Mouse (Mus musculus): Measurements from ENCODE around the gene Rab11fip3. TPM values are rescaled to one million over a fixed set of nuclear protein-coding genes. Genes with fewer than 3 reads are reported as not detected.
A peak's percentile ranks its signal among the peaks of the same experiment; 100 is the strongest.
"Not testable (repeated sequence)": the region's sequence is repeated elsewhere in the genome, so short reads cannot be mapped to it uniquely, and the experiment has no call there.

The Rab11fip3 gene
- polyA plus RNA-seq (2014; fragmentation: Nextera tagmentation; extraction: Ambion mirVana), result 12.8 and 13.7 TPM in 2 replicates

GRCm38 (mm10) chr17:26068831-26069739 is at the start of gene Rab11fip3:
Gene Rab11fip3 (minus strand): TSS chr17:26069555.
- no peaks in the 10 kb centered on the region for H3K9me3 ChIP-seq (ENCODE audit: control insufficient read depth, low read length)
- under 1% methylated on average over 94 of the region's 94 CpGs for WGBS
- 0 out of 2 replicates have a peak, but pooled peaks cover 6% of the 10 kb centered on the region for H3K27me3 ChIP-seq (replicated peaks; ENCODE audit: control insufficient read depth, insufficient read depth, low read length)
- peak within 1 kb of the TSS; percentile 51 for H3K27ac ChIP-seq (ENCODE audit: low read depth)
- no peaks in the 10 kb centered on the region; the same call in 1 of the 2 replicates for H3K36me3 ChIP-seq (ENCODE audit: control insufficient read depth, insufficient read depth, low read length)
- peak; percentile 92 for ATAC-seq (replicated peaks; ENCODE audit: low FRiP score, low TSS enrichment, low read depth)
- peak; percentile 93 for DNase-seq (ENCODE audit: low spot score)
- peak within 1 kb of the TSS; percentile 93 for H3K4me3 ChIP-seq (ENCODE audit: low read depth, low read length)
- H3K4me1 ChIP-seq (replicated peaks; ENCODE audit: control insufficient read depth, insufficient read depth, low read length), result peaks cover 23% of the 10 kb centered on the region
- H3K9ac ChIP-seq (ENCODE audit: low read length), result peak within 1 kb of the TSS; percentile 75
- H3K4me2 ChIP-seq (ENCODE audit: low read length), result peak within 1 kb of the TSS; percentile 76

GRCm38 (mm10) chr17:26116503-26117258 is 47.3 kb upstream of the Rab11fip3 start:
- 76% methylated on average over 17 of the region's 17 CpGs for WGBS
- ATAC-seq (replicated peaks; ENCODE audit: low FRiP score, low TSS enrichment, low read depth) (no peak), DNase-seq (ENCODE audit: low spot score) (no peak)
- peaks cover 45% of the 10 kb centered on the region for H3K27me3 ChIP-seq (replicated peaks; ENCODE audit: control insufficient read depth, insufficient read depth, low read length)
- H3K9me3 ChIP-seq (ENCODE audit: control insufficient read depth, low read length), result no peaks in the 10 kb centered on the region
- peaks cover 10% of the 10 kb centered on the region; the same call in 1 of the 2 replicates for H3K4me1 ChIP-seq (replicated peaks; ENCODE audit: control insufficient read depth, insufficient read depth, low read length)
- no peaks in the 10 kb centered on the region for H3K36me3 ChIP-seq (ENCODE audit: control insufficient read depth, insufficient read depth, low read length)
- no peak overlapping the region for H3K27ac ChIP-seq (ENCODE audit: low read depth)
- no peak overlapping the region for H3K4me3 ChIP-seq (ENCODE audit: low read depth, low read length)
- no peak overlapping the region for H3K9ac ChIP-seq (ENCODE audit: low read length)
- H3K4me2 ChIP-seq (ENCODE audit: low read length), result no peak overlapping the region

GRCm38 (mm10) chr17:26115956-26116487 is 46.7 kb upstream of the Rab11fip3 start:
- no peak for DNase-seq (ENCODE audit: low spot score)
- Histone ChIP-seq H3K4me2 (ENCODE audit: low read length) (no peak overlapping the region), H3K4me1 (replicated peaks; ENCODE audit: control insufficient read depth, insufficient read depth, low read length) (peaks cover 10% of the 10 kb centered on the region; the same call in 1 of the 2 replicates), H3K9me3 (ENCODE audit: control insufficient read depth, low read length) (no peaks in the 10 kb centered on the region), H3K36me3 (ENCODE audit: control insufficient read depth, insufficient read depth, low read length) (no peaks in the 10 kb centered on the region), H3K27me3 (replicated peaks; ENCODE audit: control insufficient read depth, insufficient read depth, low read length) (peaks cover 51% of the 10 kb centered on the region), H3K27ac (ENCODE audit: low read depth) (no peak overlapping the region), H3K4me3 (ENCODE audit: low read depth, low read length) (no peak overlapping the region), H3K9ac (ENCODE audit: low read length) (no peak overlapping the region)
- no peak for ATAC-seq (replicated peaks; ENCODE audit: low FRiP score, low TSS enrichment, low read depth)
- WGBS, result 88% methylated on average over 1 of the region's 3 CpGs

- Histone ChIP-seq H3K4me2 (ENCODE audit: low read length) (no peak overlapping the region), H3K36me3 (ENCODE audit: control insufficient read depth, insufficient read depth, low read length) (no peaks in the 10 kb centered on the region), H3K9ac (ENCODE audit: low read length) (no peak overlapping the region), H3K9me3 (ENCODE audit: control insufficient read depth, low read length) (no peaks in the 10 kb centered on the region), H3K4me3 (ENCODE audit: low read depth, low read length) (no peak overlapping the region), H3K4me1 (replicated peaks; ENCODE audit: control insufficient read depth, insufficient read depth, low read length) (peaks cover 10% of the 10 kb centered on the region; the same call in 1 of the 2 replicates), H3K27ac (ENCODE audit: low read depth) (no peak overlapping the region), H3K27me3 (replicated peaks; ENCODE audit: control insufficient read depth, insufficient read depth, low read length) (peaks cover 58% of the 10 kb centered on the region)
- DNase-seq (ENCODE audit: low spot score), result no peak
- WGBS, result 83% methylated on average over 7 of the region's 7 CpGs
- no peak for ATAC-seq (replicated peaks; ENCODE audit: low FRiP score, low TSS enrichment, low read depth)
Measured at GRCm38 (mm10) chr17:26115205-26115898, 46.0 kb upstream of the Rab11fip3 start.

GRCm38 (mm10) chr17:26114461-26114860 is 45.1 kb upstream of the Rab11fip3 start:
- H3K27ac ChIP-seq (ENCODE audit: low read depth); DNase-seq (ENCODE audit: low spot score); H3K36me3 ChIP-seq (ENCODE audit: control insufficient read depth, insufficient read depth, low read length); H3K4me3 ChIP-seq (ENCODE audit: low read depth, low read length); H3K9ac ChIP-seq (ENCODE audit: low read length); ATAC-seq (replicated peaks; ENCODE audit: low FRiP score, low TSS enrichment, low read depth); H3K9me3 ChIP-seq (ENCODE audit: control insufficient read depth, low read length); H3K4me2 ChIP-seq (ENCODE audit: low read length): not testable (repeated sequence)
- peaks cover 64% of the 10 kb centered on the region for H3K27me3 ChIP-seq (replicated peaks; ENCODE audit: control insufficient read depth, insufficient read depth, low read length)
- H3K4me1 ChIP-seq (replicated peaks; ENCODE audit: control insufficient read depth, insufficient read depth, low read length), result peaks cover 10% of the 10 kb centered on the region; the same call in 1 of the 2 replicates
- WGBS, result 76% methylated on average over 7 of the region's 7 CpGs

DNA sequence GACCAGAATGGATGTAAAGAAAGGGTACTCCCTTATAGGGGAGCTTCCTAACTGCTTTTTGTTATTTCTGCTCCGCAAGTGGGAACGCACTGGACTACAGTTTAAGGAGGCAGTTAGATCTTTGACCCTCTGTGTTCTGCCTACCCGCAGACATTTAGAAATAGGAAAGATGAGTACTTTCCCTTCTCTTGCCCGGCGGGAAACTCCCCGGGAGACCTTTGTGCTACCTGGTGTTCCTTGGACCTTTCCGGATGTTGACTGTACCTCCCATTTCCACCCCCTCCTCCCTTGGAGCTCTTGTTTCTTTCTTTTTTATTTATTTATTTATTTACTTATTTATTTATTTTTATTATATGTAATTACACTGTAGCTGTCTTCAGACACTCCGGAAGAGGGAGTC is 44.7 kb upstream of the Rab11fip3 start:
- Histone ChIP-seq H3K27me3 (replicated peaks; ENCODE audit: control insufficient read depth, insufficient read depth, low read length) (peaks cover 64% of the 10 kb centered on the region), H3K9ac (ENCODE audit: low read length) (no peak overlapping the region; the same call in 1 of the 2 replicates), H3K9me3 (ENCODE audit: control insufficient read depth, low read length) (no peaks in the 10 kb centered on the region), H3K4me3 (ENCODE audit: low read depth, low read length) (peak overlapping the region; percentile 54), H3K27ac (ENCODE audit: low read depth) (no peak overlapping the region), H3K36me3 (ENCODE audit: control insufficient read depth, insufficient read depth, low read length) (no peaks in the 10 kb centered on the region), H3K4me1 (replicated peaks; ENCODE audit: control insufficient read depth, insufficient read depth, low read length) (peaks cover 10% of the 10 kb centered on the region; the same call in 1 of the 2 replicates), H3K4me2 (ENCODE audit: low read length) (peak overlapping the region; percentile 88)
- DNase-seq (ENCODE audit: low spot score), result no peak
- 15% methylated on average over 8 of the region's 8 CpGs for WGBS
- no peak for ATAC-seq (replicated peaks; ENCODE audit: low FRiP score, low TSS enrichment, low read depth)

DNA sequence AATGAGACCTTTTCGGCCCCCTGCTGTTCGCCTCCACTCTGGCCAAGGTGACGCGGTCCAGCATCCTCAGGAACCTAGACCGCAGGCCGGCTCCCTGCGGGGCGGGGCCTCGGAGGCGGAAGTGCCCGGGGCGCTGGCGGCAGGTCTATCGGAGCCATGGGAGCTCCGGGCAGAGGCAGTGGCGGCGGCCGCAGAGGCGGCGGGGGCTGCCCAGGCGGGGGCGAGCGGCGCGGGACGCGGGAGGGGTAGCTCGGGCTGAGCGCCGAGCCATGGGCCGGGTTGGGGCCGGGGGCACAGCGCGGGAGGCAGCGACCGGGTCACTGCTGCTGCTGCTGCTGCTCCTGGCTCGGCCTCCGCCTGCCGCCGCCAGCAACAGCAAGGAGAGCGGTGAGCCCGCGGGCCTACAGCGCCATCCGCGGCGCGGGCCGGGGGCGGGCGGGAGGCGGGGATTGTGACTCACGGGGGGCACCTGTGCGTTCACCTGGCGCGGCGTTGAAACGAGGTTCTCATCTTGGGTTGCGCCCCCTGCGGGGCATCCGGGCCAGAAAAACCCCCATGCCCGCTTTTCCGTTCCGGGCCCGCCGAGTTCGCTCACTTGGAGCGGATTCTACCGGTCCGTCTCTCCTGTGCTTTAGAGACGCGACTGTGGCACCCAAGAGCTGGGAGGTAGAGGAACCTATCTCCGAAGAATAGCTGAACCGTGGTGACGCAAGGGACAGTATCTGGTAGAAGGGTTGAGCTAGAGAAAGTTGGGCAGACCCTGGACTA is 44.0 kb upstream of the Rab11fip3 start, which contains the start of gene Tmem8:
Gene Tmem8 (plus strand): TSS at position 119 of the 768 bp plus-strand sequence.
- ATAC-seq (replicated peaks; ENCODE audit: low FRiP score, low TSS enrichment, low read depth) (peak; percentile 82), DNase-seq (ENCODE audit: low spot score) (peak; percentile 87)
- Histone ChIP-seq H3K4me3 (ENCODE audit: low read depth, low read length) (peak within 1 kb of the TSS; percentile 54), H3K27me3 (replicated peaks; ENCODE audit: control insufficient read depth, insufficient read depth, low read length) (peaks cover 64% of the 10 kb centered on the region), H3K36me3 (ENCODE audit: control insufficient read depth, insufficient read depth, low read length) (no peaks in the 10 kb centered on the region), H3K27ac (ENCODE audit: low read depth) (no peak within 1 kb of the TSS), H3K4me1 (replicated peaks; ENCODE audit: control insufficient read depth, insufficient read depth, low read length) (peaks cover 10% of the 10 kb centered on the region; the same call in 1 of the 2 replicates), H3K9ac (ENCODE audit: low read length) (peak within 1 kb of the TSS; percentile 44), H3K9me3 (ENCODE audit: control insufficient read depth, low read length) (no peaks in the 10 kb centered on the region), H3K4me2 (ENCODE audit: low read length) (peak within 1 kb of the TSS; percentile 88)
- WGBS, result under 1% methylated on average over 70 of the region's 75 CpGs

All from intestine, embryonic 14.5 days (tissue).